Mouse (Mus musculus): ENCODE measurements at regions not wholly inside any gene's neighbourhood (a gene's known extent, or its start where the extent isn't known, plus 50 kb on each side); places are given as distances from the start of the nearest gene placed in this dataset.

GRCm38 (mm10) chr13:35537936-35538335, 121.7 kb upstream of the Cdyl start:
- TF ChIP-seq CTCF (IDR thresholded peaks at IDR 0.05; ENCODE audit: low read depth) (no peak), EP300 (IDR thresholded peaks at IDR 0.05; ENCODE audit: low read depth) (no peak)

Data from heart, postnatal 0 days (tissue).